Mouse (Mus musculus) liver, embryonic 14.5 days (tissue): ENCODE measurements around the gene Mbd4.

ENCODE experiments used
- CTCF ChIP-seq: IDR thresholded peaks from 2 replicates; pipeline ENCODE4 v1.5.1; 2016; ENCODE audit warnings: antibody characterized with exemption, low read depth, control low read depth
- EP300 ChIP-seq: IDR thresholded peaks from 2 replicates; pipeline ENCODE4 v1.6.1; 2016; ENCODE audit warnings: antibody characterized with exemption, low read depth

DNA sequence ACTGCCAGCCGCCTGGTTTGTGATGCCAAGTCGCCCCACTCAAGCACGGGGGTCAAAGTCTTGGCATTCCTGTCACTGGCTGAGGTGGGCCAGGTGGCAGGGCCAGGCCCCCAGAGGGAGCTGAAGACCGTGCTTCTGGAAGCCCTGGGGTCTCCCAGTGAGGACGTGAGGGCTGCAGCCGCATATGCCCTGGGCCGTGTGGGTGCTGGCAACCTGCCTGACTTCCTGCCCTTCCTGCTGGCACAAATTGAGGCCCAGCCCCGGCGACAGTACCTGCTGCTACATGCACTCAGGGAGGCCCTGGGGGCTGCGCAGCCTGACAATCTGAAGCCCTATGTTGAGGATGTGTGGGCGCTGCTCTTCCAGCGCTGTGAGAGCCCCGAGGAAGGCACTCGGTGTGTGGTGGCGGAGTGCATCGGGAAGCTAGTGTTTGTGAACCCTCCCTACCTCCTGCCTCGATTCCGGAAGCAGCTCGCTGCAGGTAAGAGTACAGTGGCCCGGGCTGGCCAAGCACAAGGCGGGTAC, 60.4 kb downstream of the Mbd4 start:
- TF ChIP-seq CTCF (no peak), EP300 (no peak)
